Mouse (Mus musculus): ENCODE results near the gene Ablim1. TPM values are rescaled to one million over a fixed set of nuclear protein-coding genes. Genes with fewer than 3 reads are reported as not detected.

Gene Ablim1
- polyA plus RNA-seq, 1 experiment from 2014 or later, result 58.7 TPM

- H3K4me2 ChIP-seq, result no peak overlapping the region
- H3K36me3 ChIP-seq, result no peaks in the 10 kb centered on the region
- no peak for ATAC-seq (ENCODE audit: low FRiP score)
- H3K9me3 ChIP-seq (replicated peaks), result no peaks in the 10 kb centered on the region
- 94% methylated on average over 2 of the region's 2 CpGs for WGBS
- peaks cover 19% of the 10 kb centered on the region for H3K4me1 ChIP-seq
- no peak overlapping the region for H3K9ac ChIP-seq (replicated peaks)
- H3K27me3 ChIP-seq (replicated peaks), result no peaks in the 10 kb centered on the region
- no peak overlapping the region for H3K4me3 ChIP-seq (replicated peaks)
- no peak overlapping the region for H3K27ac ChIP-seq (replicated peaks)
Observed at GRCm38 (mm10) chr19:57235931-57236330, 78.8 kb downstream of the Ablim1 start.

- Histone ChIP-seq H3K36me3 (no peaks in the 10 kb centered on the region), H3K27ac (replicated peaks) (no peak overlapping the region), H3K4me3 (replicated peaks) (no peak overlapping the region), H3K4me1 (no peaks in the 10 kb centered on the region), H3K4me2 (no peak overlapping the region), H3K9ac (replicated peaks) (no peak overlapping the region), H3K27me3 (replicated peaks) (no peaks in the 10 kb centered on the region), H3K9me3 (replicated peaks) (no peaks in the 10 kb centered on the region)
- 63% methylated on average over 4 of the region's 4 CpGs for whole genome bisulfite sequencing
- no peak for ATAC-seq (ENCODE audit: low FRiP score)
Observed at GRCm38 (mm10) chr19:57230996-57231395, 83.7 kb downstream of the Ablim1 start.

- H3K27ac ChIP-seq (replicated peaks), result no peak overlapping the region
- ATAC-seq (ENCODE audit: low FRiP score), result no peak
- H3K9ac ChIP-seq (replicated peaks), result no peak overlapping the region
- H3K9me3 ChIP-seq (replicated peaks), result no peaks in the 10 kb centered on the region
- H3K4me1 ChIP-seq, result no peaks in the 10 kb centered on the region
- no peak overlapping the region for H3K4me3 ChIP-seq (replicated peaks)
- no peaks in the 10 kb centered on the region for H3K27me3 ChIP-seq (replicated peaks)
- WGBS, result 97% methylated on average over 3 of the region's 3 CpGs
- H3K4me2 ChIP-seq, result no peak overlapping the region
- H3K36me3 ChIP-seq, result no peaks in the 10 kb centered on the region
Observed at GRCm38 (mm10) chr19:57229161-57229560, 85.6 kb downstream of the Ablim1 start.

GRCm38 (mm10) chr19:57228576-57228975, 86.1 kb downstream of the Ablim1 start:
- no peak overlapping the region for H3K4me3 ChIP-seq (replicated peaks)
- no peak overlapping the region for H3K27ac ChIP-seq (replicated peaks)
- no peaks in the 10 kb centered on the region for H3K36me3 ChIP-seq
- no peaks in the 10 kb centered on the region for H3K9me3 ChIP-seq (replicated peaks)
- no peaks in the 10 kb centered on the region for H3K4me1 ChIP-seq
- H3K4me2 ChIP-seq, result no peak overlapping the region
- ATAC-seq (ENCODE audit: low FRiP score), result no peak
- 87% methylated on average over 4 of the region's 4 CpGs for WGBS
- H3K27me3 ChIP-seq (replicated peaks), result no peaks in the 10 kb centered on the region
- H3K9ac ChIP-seq (replicated peaks), result no peak overlapping the region

GRCm38 (mm10) chr19:57224390-57224789, 90.3 kb downstream of the Ablim1 start:
- no peak overlapping the region for H3K9ac ChIP-seq (replicated peaks)
- no peak overlapping the region for H3K4me3 ChIP-seq (replicated peaks)
- H3K27me3 ChIP-seq (replicated peaks), result no peaks in the 10 kb centered on the region
- H3K27ac ChIP-seq (replicated peaks), result no peak overlapping the region
- no peak for ATAC-seq (ENCODE audit: low FRiP score)
- H3K36me3 ChIP-seq, result no peaks in the 10 kb centered on the region
- WGBS, result 95% methylated on average over 5 of the region's 5 CpGs
- H3K9me3 ChIP-seq (replicated peaks), result no peaks in the 10 kb centered on the region
- H3K4me2 ChIP-seq, result no peak overlapping the region
- peaks cover 8% of the 10 kb centered on the region for H3K4me1 ChIP-seq

- no peak overlapping the region for H3K4me2 ChIP-seq
- no peak for ATAC-seq (ENCODE audit: low FRiP score)
- H3K36me3 ChIP-seq, result no peaks in the 10 kb centered on the region
- 42% methylated on average over 3 of the region's 3 CpGs for WGBS
- no peak overlapping the region for H3K4me3 ChIP-seq (replicated peaks)
- H3K27me3 ChIP-seq (replicated peaks), result no peaks in the 10 kb centered on the region
- peaks cover 8% of the 10 kb centered on the region for H3K4me1 ChIP-seq
- no peak overlapping the region for H3K9ac ChIP-seq (replicated peaks)
- H3K27ac ChIP-seq (replicated peaks), result no peak overlapping the region
- no peaks in the 10 kb centered on the region for H3K9me3 ChIP-seq (replicated peaks)
Observed at GRCm38 (mm10) chr19:57223686-57224085, 91.0 kb downstream of the Ablim1 start.

- H3K9ac ChIP-seq (replicated peaks), result no peak overlapping the region
- 94% methylated on average over 6 of the region's 6 CpGs for WGBS
- H3K27me3 ChIP-seq (replicated peaks), result no peaks in the 10 kb centered on the region
- H3K4me2 ChIP-seq, result no peak overlapping the region
- H3K4me3 ChIP-seq (replicated peaks), result no peak overlapping the region
- no peak for ATAC-seq (ENCODE audit: low FRiP score)
- H3K4me1 ChIP-seq, result peaks cover 8% of the 10 kb centered on the region
- no peak overlapping the region for H3K27ac ChIP-seq (replicated peaks)
- H3K9me3 ChIP-seq (replicated peaks), result no peaks in the 10 kb centered on the region
- no peaks in the 10 kb centered on the region for H3K36me3 ChIP-seq
Observed at GRCm38 (mm10) chr19:57222657-57223056, 92.1 kb downstream of the Ablim1 start.

GRCm38 (mm10) chr19:57221684-57222235, 93.0 kb downstream of the Ablim1 start:
- Histone ChIP-seq H3K27me3 (replicated peaks) (no peaks in the 10 kb centered on the region), H3K4me1 (peaks cover 8% of the 10 kb centered on the region), H3K4me3 (replicated peaks) (no peak overlapping the region), H3K9ac (replicated peaks) (no peak overlapping the region), H3K27ac (replicated peaks) (no peak overlapping the region), H3K36me3 (no peaks in the 10 kb centered on the region), H3K4me2 (no peak overlapping the region), H3K9me3 (replicated peaks) (no peaks in the 10 kb centered on the region)
- no peak for ATAC-seq (ENCODE audit: low FRiP score)
- 48% methylated on average over 7 of the region's 7 CpGs for WGBS

- H3K27ac ChIP-seq (replicated peaks), result no peak overlapping the region
- no peak for ATAC-seq (ENCODE audit: low FRiP score)
- H3K4me1 ChIP-seq, result peaks cover 8% of the 10 kb centered on the region
- 77% methylated on average over 11 of the region's 11 CpGs for WGBS
- no peak overlapping the region for H3K4me2 ChIP-seq
- no peak overlapping the region for H3K9ac ChIP-seq (replicated peaks)
- H3K4me3 ChIP-seq (replicated peaks), result no peak overlapping the region
- H3K9me3 ChIP-seq (replicated peaks), result no peaks in the 10 kb centered on the region
- no peaks in the 10 kb centered on the region for H3K36me3 ChIP-seq
- H3K27me3 ChIP-seq (replicated peaks), result no peaks in the 10 kb centered on the region
Observed at GRCm38 (mm10) chr19:57219758-57220157, 95.0 kb downstream of the Ablim1 start.

GRCm38 (mm10) chr19:57217161-57217560, 97.6 kb downstream of the Ablim1 start:
- WGBS, result 79% methylated on average over 4 of the region's 4 CpGs
- Histone ChIP-seq H3K9me3 (replicated peaks) (no peaks in the 10 kb centered on the region), H3K9ac (replicated peaks) (no peak overlapping the region), H3K36me3 (no peaks in the 10 kb centered on the region), H3K27ac (replicated peaks) (no peak overlapping the region), H3K4me3 (replicated peaks) (no peak overlapping the region), H3K4me1 (peaks cover 8% of the 10 kb centered on the region), H3K4me2 (no peak overlapping the region), H3K27me3 (replicated peaks) (no peaks in the 10 kb centered on the region)
- ATAC-seq (ENCODE audit: low FRiP score), result no peak

GRCm38 (mm10) chr19:57215527-57215926, 99.2 kb downstream of the Ablim1 start:
- Histone ChIP-seq H3K4me2 (no peak overlapping the region), H3K27ac (replicated peaks) (no peak overlapping the region), H3K4me3 (replicated peaks) (no peak overlapping the region), H3K4me1 (0 out of 2 replicates have a peak, but pooled peaks cover 1% of the 10 kb centered on the region), H3K36me3 (no peaks in the 10 kb centered on the region), H3K9me3 (replicated peaks) (no peaks in the 10 kb centered on the region), H3K27me3 (replicated peaks) (no peaks in the 10 kb centered on the region), H3K9ac (replicated peaks) (no peak overlapping the region)
- WGBS, result 86% methylated on average over 8 of the region's 8 CpGs
- no peak for ATAC-seq (ENCODE audit: low FRiP score)

GRCm38 (mm10) chr19:57212406-57212805, 102.3 kb downstream of the Ablim1 start:
- 92% methylated on average over 2 of the region's 2 CpGs for WGBS
- no peaks in the 10 kb centered on the region for H3K9me3 ChIP-seq (replicated peaks)
- H3K36me3 ChIP-seq, result no peaks in the 10 kb centered on the region
- no peaks in the 10 kb centered on the region for H3K27me3 ChIP-seq (replicated peaks)
- H3K4me2 ChIP-seq, result no peak overlapping the region
- no peaks in the 10 kb centered on the region for H3K4me1 ChIP-seq
- no peak for ATAC-seq (ENCODE audit: low FRiP score)
- no peak overlapping the region for H3K9ac ChIP-seq (replicated peaks)
- H3K27ac ChIP-seq (replicated peaks), result no peak overlapping the region
- H3K4me3 ChIP-seq (replicated peaks), result no peak overlapping the region
